Mouse (Mus musculus) layer of hippocampus, postnatal 25 days (tissue): Measurements from ENCODE around the gene Gm49318. TPM values are rescaled to one million over a fixed set of nuclear protein-coding genes. Genes with fewer than 3 reads are reported as not detected.

Source experiments
- DNase-seq, 2 experiments: peaks; one replicate each; pipeline ENCODE4 v3.0.0; 2022; ENCODE audit warnings: mixed read lengths in 2 of 2, low spot score in 1 of 2; ENCODE audit errors: extremely low spot score in 1 of 2
- total RNA-seq, 2 experiments: library from RNA; stranded (reverse); gene quantifications; 2 replicates each; pipeline ENCODE4 v1.2.3; 2021

The Gm49318 gene
- total RNA-seq, 2 experiments from 2014 or later = 1.2 to 3.9 TPM

- DNase-seq = no peak
Measured at GRCm38 (mm10) chr9:22072276-22072675, 1.2 kb upstream of the Gm49318 start.

- no peak for DNase-seq
Measured at GRCm38 (mm10) chr9:22069881-22070553, 1.0 kb downstream of the Gm49318 start.

GRCm38 (mm10) chr9:22067195-22067594, 3.9 kb downstream of the Gm49318 start:
- DNase-seq = no peak

GRCm38 (mm10) chr9:22066433-22066832, 4.6 kb downstream of the Gm49318 start:
- DNase-seq = peak; percentile 39 to 67

- DNase-seq = no peak
Measured at GRCm38 (mm10) chr9:22065642-22066041, 5.4 kb downstream of the Gm49318 start.

GRCm38 (mm10) chr9:22064341-22064740, 6.7 kb downstream of the Gm49318 start:
- DNase-seq = peak; percentile 39 to 54

- peak in 1 of 2 experiments; percentile 31 for DNase-seq
Measured at GRCm38 (mm10) chr9:22061339-22061738, 9.7 kb downstream of the Gm49318 start.

GRCm38 (mm10) chr9:22058011-22058424, 13.0 kb downstream of the Gm49318 start:
- peak in 1 of 2 experiments; percentile 32 for DNase-seq

GRCm38 (mm10) chr9:22057031-22057517, 14.0 kb downstream of the Gm49318 start:
- DNase-seq = no peak

GRCm38 (mm10) chr9:22056303-22056910, 14.7 kb downstream of the Gm49318 start:
- no peak for DNase-seq

- DNase-seq = no peak
Measured at GRCm38 (mm10) chr9:22055713-22056112, 15.3 kb downstream of the Gm49318 start.

- peak; percentile 66 to 69 for DNase-seq
Measured at GRCm38 (mm10) chr9:22054411-22055076, 16.5 kb downstream of the Gm49318 start.

- DNase-seq = no peak
Measured at GRCm38 (mm10) chr9:22053657-22054056, 17.4 kb downstream of the Gm49318 start.

- DNase-seq = peak; percentile 73 to 76
Measured at GRCm38 (mm10) chr9:22051958-22052254, 19.2 kb downstream of the Gm49318 start, which contains the start of gene Elavl3. Elavl3 (minus strand) TSS chr9:22052023.

- no peak for DNase-seq
Measured at GRCm38 (mm10) chr9:22051161-22051957, 19.7 kb downstream of the Gm49318 start.

- peak; percentile 44 to 56 for DNase-seq
Measured at GRCm38 (mm10) chr9:22050351-22050889, 20.6 kb downstream of the Gm49318 start.

- DNase-seq = no peak
Measured at GRCm38 (mm10) chr9:22049721-22050270, 21.3 kb downstream of the Gm49318 start.

GRCm38 (mm10) chr9:22049315-22049714, 21.7 kb downstream of the Gm49318 start:
- no peak for DNase-seq

GRCm38 (mm10) chr9:22047329-22047728, 23.7 kb downstream of the Gm49318 start:
- no peak for DNase-seq

- DNase-seq = no peak
Measured at GRCm38 (mm10) chr9:22041832-22042231, 29.2 kb downstream of the Gm49318 start.
